In genomic region chr15:8709578-8709977, GRCm38 (mm10) we compare ENCODE assay signal across 8 mouse cellular contexts. TPM values are rescaled to one million over a fixed set of nuclear protein-coding genes. Genes with fewer than 3 reads are reported as not detected.
DNase-seq lines count a peak whose midpoint lies in the region; ATAC-seq and TF ChIP-seq lines count a peak whose summit lies in the region.

No protein-coding gene starts in this region.

- H3K27me3 ChIP-seq in kidney, adult 2 months (replicated peaks; ENCODE audit: control insufficient read depth, insufficient read depth, low read length): 0 out of 2 replicates have a peak, but pooled peaks cover 1% of the 10 kb centered on the region
- peaks cover 7% of the 10 kb centered on the region; the same call in 1 of the 2 replicates for H3K27me3 ChIP-seq in forebrain, embryonic 13.5 days
- no peaks in the 10 kb centered on the region for H3K27me3 ChIP-seq in neural tube, embryonic 11.5 days (ENCODE audit: control insufficient read depth, insufficient read depth, low read length)
- H3K27me3 ChIP-seq in thymus, adult 2 months (ENCODE audit: control insufficient read depth, insufficient read depth, low read length): peaks cover 11% of the 10 kb centered on the region; the same call in 1 of the 2 replicates

- no peak for DNase-seq in kidney, adult 2 months
- DNase-seq in kidney, adult 9 months: no peak
- peak; percentile 84 for DNase-seq in brain, embryonic 14.5 days (ENCODE audit: low read depth)
- peak; percentile 24 to 43 for DNase-seq in kidney, postnatal 4 days
- peak; percentile 60 for DNase-seq in neural tube, embryonic 11.5 days (ENCODE audit: low spot score)
- no peak for DNase-seq in thymus, adult 2 months
- DNase-seq in thymus, postnatal 14 days: no peak

- H3K36me3 ChIP-seq in kidney, adult 2 months (ENCODE audit: control insufficient read depth, insufficient read depth, low read length): no peaks in the 10 kb centered on the region
- peaks cover 8% of the 10 kb centered on the region; the same call in 1 of the 2 replicates for H3K36me3 ChIP-seq in forebrain, embryonic 13.5 days (ENCODE audit: poor library complexity, severe bottlenecking)
- no peaks in the 10 kb centered on the region for H3K36me3 ChIP-seq in neural tube, embryonic 11.5 days (ENCODE audit: control insufficient read depth, insufficient read depth, low read length)
- no peaks in the 10 kb centered on the region for H3K36me3 ChIP-seq in thymus, adult 2 months (ENCODE audit: control insufficient read depth, insufficient read depth, low read length)

- no peaks in the 10 kb centered on the region; the same call in 1 of the 2 replicates for H3K4me1 ChIP-seq in kidney, adult 2 months (ENCODE audit: control insufficient read depth, insufficient read depth, low read length)
- H3K4me1 ChIP-seq in forebrain, embryonic 13.5 days: peaks cover 21% of the 10 kb centered on the region
- H3K4me1 ChIP-seq in neural tube, embryonic 11.5 days (ENCODE audit: control insufficient read depth, insufficient read depth, low read length): no peaks in the 10 kb centered on the region
- H3K4me1 ChIP-seq in thymus, adult 2 months (replicated peaks; ENCODE audit: control insufficient read depth, insufficient read depth, low read length): no peaks in the 10 kb centered on the region

- peak overlapping the region; percentile 87 for H3K4me2 ChIP-seq in forebrain, embryonic 13.5 days
- H3K4me2 ChIP-seq in neural tube, embryonic 11.5 days (ENCODE audit: low read depth): peak overlapping the region; percentile 86

- H3K27ac ChIP-seq in kidney, adult 2 months (ENCODE audit: insufficient read depth, low read depth, low read length): no peak overlapping the region
- H3K27ac ChIP-seq in forebrain, embryonic 13.5 days: no peak overlapping the region
- no peak overlapping the region for H3K27ac ChIP-seq in neural tube, embryonic 11.5 days (ENCODE audit: low read depth, low read length)
- H3K27ac ChIP-seq in thymus, adult 2 months (ENCODE audit: control insufficient read depth, insufficient read depth, low read length): no peak overlapping the region

- 4% methylated on average over 11 of the region's 11 CpGs for WGBS in kidney, adult 2 months
- 2% methylated on average over 11 of the region's 11 CpGs for WGBS in forebrain, embryonic 13.5 days
- WGBS in neural tube, embryonic 11.5 days: 1% methylated on average over 11 of the region's 11 CpGs
- 10% methylated on average over 11 of the region's 11 CpGs for WGBS in thymus, adult 2 months

- H3K4me3 ChIP-seq in kidney, adult 2 months (ENCODE audit: insufficient read depth, low read depth, low read length): peak overlapping the region; percentile 10
- H3K4me3 ChIP-seq in forebrain, embryonic 13.5 days: peak overlapping the region; percentile 72
- H3K4me3 ChIP-seq in neural tube, embryonic 11.5 days (ENCODE audit: low read depth, low read length): peak overlapping the region; percentile 56
- H3K4me3 ChIP-seq in thymus, adult 2 months (ENCODE audit: control insufficient read depth, insufficient read depth, low read length): no peak overlapping the region

- peak; percentile 68; the same call in 1 of the 2 replicates for ATAC-seq in forebrain, embryonic 13.5 days
- no peak for ATAC-seq in neural tube, embryonic 11.5 days (ENCODE audit: insufficient read depth, low FRiP score, low TSS enrichment)

- no peaks in the 10 kb centered on the region for H3K9me3 ChIP-seq in forebrain, embryonic 13.5 days (replicated peaks)
- no peaks in the 10 kb centered on the region for H3K9me3 ChIP-seq in neural tube, embryonic 11.5 days (ENCODE audit: control insufficient read depth, low read length)

- TF ChIP-seq CTCF in kidney, adult 2 months (conservative IDR thresholded peaks at IDR 0.05; ENCODE audit: insufficient read depth, insufficient read length, low read depth, low read length): no peak
- TF ChIP-seq CTCF in brain, embryonic 14.5 days (IDR thresholded peaks at IDR 0.05; ENCODE audit: borderline replicate concordance, extremely low read depth, insufficient read depth, insufficient read length): no peak
- no peak for TF ChIP-seq CTCF in thymus, adult 2 months (IDR thresholded peaks at IDR 0.05; ENCODE audit: borderline replicate concordance, control insufficient read depth, extremely low read depth, insufficient read depth, low read length, poor library complexity)

- H3K9ac ChIP-seq in forebrain, embryonic 13.5 days: peak overlapping the region; percentile 75
- peak overlapping the region; percentile 37 for H3K9ac ChIP-seq in neural tube, embryonic 11.5 days (ENCODE audit: low read length)

- TF ChIP-seq POLR2A in kidney, adult 2 months (IDR thresholded peaks at IDR 0.05; ENCODE audit: low read depth, low read length): no peak
- no peak for TF ChIP-seq POLR2A in brain, embryonic 14.5 days (IDR thresholded peaks at IDR 0.05; ENCODE audit: borderline replicate concordance, extremely low read depth, insufficient read depth, insufficient read length, poor library complexity, severe bottlenecking)
- no peak for TF ChIP-seq POLR2A in thymus, adult 2 months (IDR thresholded peaks at IDR 0.05; ENCODE audit: control insufficient read depth, extremely low read depth, insufficient read depth, low read length, poor library complexity)

RNA-seq across cellular contexts. Expression of gene Slc1a3, which starts 1.0 kb away (rescaled TPM):
- polyA plus RNA-seq in kidney, adult 2 months (2012; rRNA removed): 4.2 and 6.4 TPM in 2 replicates
- 69.7 and 101 TPM in 2 replicates for polyA plus RNA-seq in brain, embryonic 14.5 days (2012; rRNA removed)
- 75.9 and 79.2 TPM in 2 replicates for polyA plus RNA-seq in forebrain, embryonic 13.5 days (2015; fragmentation: Nextera tagmentation; extraction: Ambion mirVana)
- 58.6 and 66.3 TPM in 2 replicates for polyA plus RNA-seq in neural tube, embryonic 11.5 days (2014; fragmentation: Nextera tagmentation; extraction: Ambion mirVana)
- 19.2 and 23.1 TPM in 2 replicates for polyA plus RNA-seq in thymus, adult 2 months (2012; rRNA removed)

Comparison
In these comparisons a context has a peak if more than half of its experiments do, and no peak if none do; other contexts are left out.
1. DNase-seq: peak in brain, embryonic 14.5 days (single experiment), kidney, postnatal 4 days (2 of 2) and neural tube, embryonic 11.5 days (single experiment); none in kidney, adult 2 months (single experiment), kidney, adult 9 months (single experiment), thymus, adult 2 months (single experiment) and thymus, postnatal 14 days (single experiment).